Mouse (Mus musculus) brain, embryonic 14.5 days (tissue): ENCODE measurements around the gene Acsf3.

Experiments
- CTCF ChIP-seq: fragments of 200-500 bp; IDR thresholded peaks from 2 replicates; pipeline ENCODE4 v1.5.1; 2012; ENCODE audit warnings: inconsistent platforms, mild to moderate bottlenecking, moderate library complexity, borderline replicate concordance; ENCODE audit not compliant: insufficient read depth, insufficient read length; ENCODE audit errors: extremely low read depth
- POLR2A ChIP-seq: fragments of 200-500 bp; IDR thresholded peaks from 2 replicates; pipeline ENCODE4 v1.6.1; 2012; ENCODE audit warnings: mild to moderate bottlenecking, inconsistent platforms, borderline replicate concordance; ENCODE audit not compliant: poor library complexity, insufficient read depth, insufficient read length, severe bottlenecking; ENCODE audit errors: extremely low read depth

DNA sequence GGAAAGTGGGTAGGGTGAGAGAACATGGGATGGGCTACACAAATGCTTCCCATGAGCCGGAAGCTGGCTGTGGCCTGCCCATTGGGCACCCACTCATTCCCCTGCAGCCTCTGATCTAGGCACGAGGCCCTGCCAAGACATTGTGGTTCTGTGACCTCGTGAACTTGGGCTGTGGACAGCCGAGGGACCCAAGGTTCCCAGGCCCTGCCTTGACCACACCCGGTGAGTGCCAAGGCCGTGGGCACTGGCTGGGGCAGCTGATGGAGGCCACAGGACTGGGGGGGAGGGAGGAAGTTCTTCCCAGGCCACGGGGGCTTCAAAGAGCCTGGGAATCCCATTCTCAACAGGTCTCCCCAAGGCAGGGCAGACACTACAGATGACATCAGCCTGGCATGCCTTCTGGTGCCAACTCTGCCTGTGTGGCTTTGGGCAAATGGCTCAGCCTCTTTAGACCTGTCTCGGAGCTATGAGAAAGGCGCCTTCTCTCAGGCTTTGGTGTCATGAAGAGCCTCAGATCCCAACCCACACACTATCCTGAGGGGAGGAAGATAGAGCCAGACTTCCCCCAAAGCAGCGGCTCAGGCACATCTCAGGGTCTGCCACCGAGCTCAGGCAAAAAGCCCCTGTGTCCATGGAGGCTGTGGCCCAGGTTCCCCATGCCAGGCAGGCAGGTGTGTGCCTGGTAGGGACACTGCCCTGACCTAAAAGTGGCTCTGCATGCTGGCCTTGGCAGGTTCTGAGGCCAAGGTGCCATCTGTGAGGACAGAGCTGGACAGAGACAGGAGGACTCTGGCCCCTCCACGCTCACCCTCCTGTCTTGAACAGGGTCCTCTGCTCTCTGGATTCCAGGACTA lies 76.6 kb downstream of the Acsf3 start:
- TF ChIP-seq CTCF = no peak
- TF ChIP-seq POLR2A = no peak
